Mouse (Mus musculus): ENCODE data around the gene Psme1.

Psme1 gene

DNA sequence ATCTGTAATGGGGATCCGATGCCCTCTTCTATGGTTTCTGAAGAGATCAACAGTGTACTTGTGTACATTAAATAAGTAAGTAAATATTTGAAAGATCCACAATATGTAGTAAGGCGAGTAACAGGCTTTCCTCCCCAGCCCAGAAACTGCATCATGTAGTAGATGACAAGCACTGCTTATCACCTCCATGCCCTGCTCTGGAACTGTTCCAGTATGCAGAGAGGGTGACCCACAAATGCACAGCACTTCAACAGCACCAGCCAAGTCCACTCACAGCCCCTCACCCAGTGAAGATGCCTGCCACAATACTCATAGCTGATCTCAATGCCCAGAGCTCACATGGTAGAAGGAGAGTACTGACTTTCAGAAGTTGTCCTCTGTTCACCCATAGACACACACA lies 7.3 kb upstream of the Psme1 start:
- no peak for DNase-seq (ENCODE audit: low read depth, low spot score)

DNA sequence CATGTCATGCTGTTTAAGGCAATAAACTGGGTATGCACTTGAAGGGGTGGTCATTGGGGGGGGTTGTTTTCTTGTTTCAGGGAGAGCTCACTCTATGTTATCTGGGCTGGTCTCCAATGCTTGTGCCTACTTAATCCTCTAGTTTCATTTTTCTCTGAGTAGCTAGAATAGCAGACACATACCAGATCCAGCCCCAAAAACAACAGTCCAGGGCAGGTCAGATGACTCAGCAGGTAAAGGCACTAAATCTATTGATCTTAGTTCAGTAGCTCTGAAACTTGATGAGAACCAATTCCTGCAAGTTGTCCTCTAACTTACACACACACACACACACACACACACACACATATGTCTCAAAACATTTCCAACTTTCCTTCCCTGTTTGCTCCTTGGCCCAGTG lies 6.2 kb upstream of the Psme1 start:
- DNase-seq (ENCODE audit: low read depth, low spot score): no peak

DNA sequence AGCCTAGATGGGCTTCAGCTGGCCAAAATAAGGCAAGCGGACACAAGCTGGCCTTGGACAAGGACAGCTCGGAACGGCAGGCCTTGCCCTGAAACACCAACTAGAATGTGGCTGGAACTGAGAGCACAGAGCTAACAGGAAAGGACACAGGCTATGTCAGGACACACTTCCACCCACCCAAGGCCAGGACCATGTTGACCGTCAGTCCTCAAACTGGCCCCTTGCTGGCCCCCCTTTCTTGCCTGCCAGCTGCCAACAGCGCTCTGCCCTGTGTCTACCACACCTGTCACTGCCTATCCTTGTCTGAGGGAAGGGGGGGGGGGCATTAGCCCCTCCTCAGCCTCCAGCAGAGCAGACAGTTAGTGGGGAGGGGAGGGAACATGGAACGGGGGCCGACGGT lies 2.6 kb upstream of the Psme1 start, which contains the start of gene Fitm1:
Gene Fitm1, plus strand, starts transcription at position 316 of the 400 bp plus-strand sequence.
- no peak for DNase-seq (ENCODE audit: low read depth, low spot score)

DNA sequence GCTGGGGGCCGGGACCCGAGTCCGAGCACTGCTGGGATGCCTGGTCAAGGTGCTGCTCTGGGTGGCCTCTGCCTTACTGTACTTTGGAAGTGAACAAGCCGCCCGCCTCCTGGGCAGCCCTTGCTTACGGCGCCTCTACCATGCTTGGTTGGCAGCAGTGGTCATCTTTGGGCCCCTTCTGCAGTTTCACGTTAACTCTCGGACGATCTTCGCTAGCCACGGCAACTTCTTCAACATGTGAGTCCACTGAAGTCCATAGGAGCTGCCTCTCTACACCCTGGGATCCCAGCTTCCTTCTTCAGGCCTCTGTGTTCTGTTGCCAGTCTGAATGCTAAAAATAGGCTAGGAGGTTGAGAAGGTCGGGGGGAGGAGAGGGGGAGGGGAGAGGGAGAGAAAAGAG lies 2.2 kb upstream of the Psme1 start:
- no peak for DNase-seq (ENCODE audit: low read depth, low spot score)

DNA sequence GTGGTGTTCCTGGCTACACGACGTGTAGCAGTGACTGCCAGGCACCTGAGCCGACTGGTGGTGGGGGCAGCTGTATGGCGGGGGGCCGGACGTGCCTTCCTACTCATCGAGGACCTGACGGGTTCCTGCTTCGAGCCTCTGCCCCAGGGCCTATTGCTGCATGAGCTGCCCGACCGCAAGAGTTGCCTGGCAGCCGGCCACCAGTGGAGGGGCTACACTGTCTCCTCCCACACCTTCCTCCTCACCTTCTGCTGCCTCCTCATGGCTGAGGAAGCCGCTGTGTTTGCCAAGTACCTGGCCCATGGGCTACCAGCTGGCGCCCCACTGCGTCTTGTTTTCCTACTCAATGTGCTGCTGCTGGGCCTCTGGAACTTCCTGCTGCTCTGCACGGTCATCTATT lies 1.5 kb upstream of the Psme1 start:
- no peak for DNase-seq (ENCODE audit: low read depth, low spot score)

DNA sequence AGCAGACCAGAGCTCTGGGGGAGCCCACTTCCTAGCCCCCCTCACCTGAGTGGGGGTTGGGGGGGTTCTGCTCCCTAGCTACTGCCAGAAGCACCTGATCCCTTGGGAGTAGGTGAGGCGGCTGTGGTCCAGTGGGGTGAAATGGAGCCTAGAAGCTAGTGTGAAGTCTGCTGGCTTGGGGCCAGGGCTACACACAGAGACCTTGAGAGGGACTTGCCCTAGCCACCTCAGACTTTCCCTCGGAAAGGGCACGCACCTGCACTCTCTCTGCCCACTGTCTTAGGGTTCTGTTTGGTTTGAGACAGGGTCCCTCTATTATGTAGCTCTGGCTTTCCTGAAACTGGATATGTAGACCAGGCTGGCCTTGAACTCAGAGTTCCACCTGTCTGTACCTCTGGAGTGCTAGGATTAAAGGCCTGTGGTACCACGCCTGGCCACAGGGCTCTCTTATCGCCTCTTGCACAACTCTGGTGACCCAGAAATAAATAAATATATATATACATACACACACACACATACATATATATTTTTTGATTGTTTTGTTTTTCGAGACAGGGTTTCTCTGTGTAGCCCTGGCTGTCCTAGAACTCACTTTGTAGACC lies 846 bp downstream of the Psme1 start:
- DNase-seq (ENCODE audit: low read depth, low spot score): peak; percentile 82

DNA sequence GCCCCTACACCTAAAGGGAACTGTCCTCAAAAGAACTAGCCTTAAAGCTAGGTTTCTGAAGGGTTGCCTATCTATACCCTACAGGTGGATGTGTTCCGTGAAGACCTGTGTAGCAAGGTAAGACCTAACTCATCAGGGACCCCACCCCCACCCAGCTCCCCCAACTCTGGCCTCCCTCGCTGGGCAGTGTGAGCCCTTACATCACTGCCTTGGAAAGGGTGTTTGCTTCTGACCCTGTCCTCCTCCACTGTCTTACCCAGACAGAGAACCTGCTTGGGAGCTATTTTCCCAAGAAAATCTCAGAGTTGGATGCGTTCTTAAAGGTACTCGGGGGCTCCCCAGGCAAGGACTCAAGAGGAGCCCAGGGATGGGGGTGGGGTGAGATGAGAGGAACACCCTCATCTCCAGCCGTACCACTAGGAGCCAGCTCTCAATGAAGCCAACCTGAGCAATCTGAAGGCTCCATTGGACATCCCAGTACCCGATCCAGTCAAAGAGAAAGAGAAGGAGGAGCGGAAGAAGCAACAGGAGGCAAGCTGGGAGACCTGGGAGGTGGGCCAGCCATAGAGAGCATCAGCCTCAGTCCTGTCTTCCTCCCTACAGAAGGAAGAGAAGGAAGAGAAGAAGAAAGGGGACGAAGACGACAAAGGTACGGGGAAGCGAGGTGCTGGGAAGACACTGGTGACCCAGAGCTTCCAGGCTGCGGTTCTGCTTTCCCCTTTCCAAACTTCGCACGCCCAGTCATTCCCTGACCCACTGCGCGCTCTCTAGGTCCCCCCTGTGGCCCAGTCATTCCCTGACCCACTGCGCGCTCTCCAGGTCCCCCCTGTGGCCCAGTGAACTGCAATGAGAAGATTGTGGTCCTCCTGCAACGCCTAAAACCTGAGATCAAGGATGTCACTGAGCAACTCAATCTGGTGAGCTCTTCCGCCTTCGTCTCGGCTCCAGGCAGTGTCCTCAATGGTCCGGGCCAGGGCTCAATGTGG lies 1.9 kb downstream of the Psme1 start:
- no peak for DNase-seq (ENCODE audit: low read depth, low spot score)

DNA sequence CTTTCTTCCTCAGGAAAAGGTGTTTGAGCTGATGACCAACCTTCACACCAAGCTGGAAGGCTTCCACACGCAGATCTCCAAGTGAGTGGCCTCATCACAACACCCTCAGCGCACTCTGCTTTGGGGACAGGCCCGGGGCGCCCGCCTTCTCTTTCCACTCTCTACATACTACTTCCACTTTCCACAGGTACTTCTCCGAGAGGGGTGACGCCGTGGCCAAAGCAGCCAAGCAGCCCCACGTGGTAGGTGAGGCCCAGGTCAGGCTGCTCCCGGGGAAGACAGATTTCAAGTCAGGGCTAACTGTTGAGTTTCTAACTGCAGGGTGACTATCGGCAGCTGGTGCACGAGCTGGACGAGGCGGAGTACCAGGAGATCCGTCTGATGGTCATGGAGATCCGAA lies 2.8 kb downstream of the Psme1 start:
- DNase-seq (ENCODE audit: low read depth, low spot score): no peak

DNA sequence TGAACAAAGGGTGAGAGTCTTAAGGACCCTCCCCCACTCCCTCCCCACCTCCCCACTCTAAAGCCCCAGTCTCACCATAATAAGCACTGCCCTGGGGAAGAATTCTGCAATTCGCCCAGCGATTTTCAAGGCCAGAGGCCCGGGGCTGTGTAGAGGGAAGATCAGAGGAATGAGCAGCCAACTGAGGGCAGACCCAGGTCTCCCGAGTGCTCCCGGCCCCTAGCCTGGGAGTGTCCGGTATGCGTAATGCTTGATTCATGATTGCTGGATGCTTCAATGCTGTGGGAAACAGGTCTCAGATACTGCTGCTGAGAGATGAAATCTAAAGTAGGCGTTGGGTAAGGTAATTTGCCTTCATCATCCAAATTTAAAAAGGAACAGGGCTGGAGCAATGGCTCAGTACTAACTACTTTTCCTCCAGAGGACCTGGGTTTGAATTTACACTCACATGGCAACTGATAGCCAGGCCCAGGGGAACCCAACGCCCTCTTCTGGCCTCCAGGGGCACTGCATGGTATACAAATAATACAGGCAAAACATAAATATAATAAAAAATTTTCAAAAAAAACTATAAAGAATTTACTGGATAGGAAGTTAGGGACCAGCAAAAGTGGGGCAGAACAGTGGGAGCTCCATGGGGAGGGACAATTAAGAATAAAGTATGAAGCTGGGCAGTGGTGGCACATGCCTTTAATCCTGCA lies 4.2 kb downstream of the Psme1 start:
- DNase-seq (ENCODE audit: low read depth, low spot score): peak; percentile 47

DNA sequence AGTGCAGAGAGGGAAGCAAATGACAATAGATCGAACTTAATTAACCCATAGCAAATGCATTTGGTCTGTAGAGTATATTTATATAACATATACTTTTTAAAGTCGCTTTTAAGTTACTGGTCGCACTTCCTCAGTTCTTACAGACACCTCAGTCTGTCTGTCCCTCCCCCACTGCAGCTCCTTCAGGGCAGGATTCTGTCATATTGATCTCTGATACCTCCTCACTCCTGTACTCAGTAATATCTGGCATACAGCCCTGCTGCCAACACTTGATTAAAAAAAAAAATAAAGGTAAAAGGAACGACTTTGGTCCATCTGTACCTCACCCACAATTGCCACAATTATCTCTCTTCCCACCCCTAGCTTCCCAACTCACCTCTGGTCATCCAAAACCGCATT lies 6.4 kb downstream of the Psme1 start:
- peak; percentile 35 for DNase-seq (ENCODE audit: low read depth, low spot score)

DNA sequence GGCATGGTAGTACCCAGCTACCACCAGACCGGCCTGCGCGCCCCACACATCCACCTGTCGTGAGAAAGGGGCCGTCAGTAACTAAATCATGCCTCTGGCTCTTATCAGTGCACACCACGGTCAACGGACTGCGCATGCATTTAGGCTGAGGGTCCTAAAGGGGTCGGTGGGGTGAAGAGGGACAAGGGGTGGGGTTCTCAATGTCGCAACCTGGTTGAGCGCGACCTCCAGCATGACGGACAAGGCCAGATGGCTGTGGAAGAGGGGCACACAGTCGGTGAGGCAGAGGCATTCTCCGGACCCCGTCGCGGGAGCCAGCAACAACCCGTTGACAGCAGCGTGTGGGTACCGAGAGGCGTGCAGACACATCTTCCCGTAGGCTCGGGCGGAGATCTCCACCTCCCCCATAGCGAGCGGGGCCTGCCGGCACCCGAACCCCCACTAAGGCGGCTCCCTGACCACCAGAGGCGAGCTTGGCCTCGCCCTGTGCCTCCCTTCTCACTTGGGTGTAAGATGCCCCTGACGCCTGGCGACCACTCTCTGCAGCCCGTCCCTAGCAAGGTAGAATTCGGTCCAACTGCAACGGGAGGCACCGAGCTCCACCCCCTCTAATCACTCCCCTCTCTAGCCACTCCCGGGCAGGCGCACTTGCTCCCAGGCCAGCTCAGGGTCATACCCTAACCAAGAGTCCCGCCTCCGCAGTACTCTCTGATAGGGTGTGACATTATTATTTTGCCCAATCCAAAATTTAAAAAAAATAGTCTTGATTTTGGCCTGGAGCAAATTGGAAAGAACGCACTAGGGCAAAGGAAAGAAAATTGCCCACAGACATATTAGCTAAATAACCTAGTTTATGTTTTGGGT lies 7.0 kb downstream of the Psme1 start, which contains the start of gene Emc9:
Gene Emc9, minus strand, starts transcription at position 601 of the 864 bp plus-strand sequence.
- DNase-seq (ENCODE audit: low read depth, low spot score): peak; percentile 91

DNA sequence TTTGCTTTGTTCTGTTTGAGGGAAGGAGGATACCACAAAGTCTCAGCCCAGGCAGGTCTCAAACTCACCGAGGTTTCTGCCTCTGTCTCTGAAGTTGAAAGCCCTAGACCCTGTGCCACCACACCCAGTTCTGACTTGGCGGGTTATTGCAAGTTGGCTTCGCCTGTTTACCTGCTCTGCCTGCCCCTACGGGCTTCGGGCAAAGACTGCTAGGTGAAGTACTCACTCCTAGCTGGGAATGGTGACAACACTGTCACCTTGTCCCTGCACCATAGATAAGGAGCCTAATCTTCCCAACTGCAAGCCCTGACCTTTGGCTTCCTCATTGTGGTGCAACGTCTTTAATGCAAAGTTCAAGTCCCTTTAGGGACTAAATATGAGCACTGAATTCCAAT lies 7.6 kb downstream of the Psme1 start:
- DNase-seq (ENCODE audit: low read depth, low spot score): no peak

DNA sequence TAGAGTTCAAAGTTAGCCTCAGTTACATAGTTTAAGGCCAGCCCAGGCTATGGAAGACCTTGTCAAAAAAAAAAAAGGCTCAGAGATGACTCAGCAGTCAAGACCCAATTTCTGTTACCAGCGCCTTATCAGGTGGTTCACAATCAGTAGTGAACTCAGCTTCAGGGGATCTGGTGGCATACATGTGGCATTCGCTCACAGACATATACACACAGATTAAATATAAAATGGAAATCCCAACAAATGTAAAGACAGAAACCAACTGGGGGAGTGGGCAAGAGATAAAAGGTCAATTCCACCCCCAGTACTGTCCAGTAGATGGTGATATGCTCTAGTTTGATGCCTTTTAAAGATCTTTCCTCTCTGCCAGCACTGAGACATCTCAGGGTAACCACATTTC lies 8.2 kb downstream of the Psme1 start:
- DNase-seq (ENCODE audit: low read depth, low spot score): peak; percentile 33

DNA sequence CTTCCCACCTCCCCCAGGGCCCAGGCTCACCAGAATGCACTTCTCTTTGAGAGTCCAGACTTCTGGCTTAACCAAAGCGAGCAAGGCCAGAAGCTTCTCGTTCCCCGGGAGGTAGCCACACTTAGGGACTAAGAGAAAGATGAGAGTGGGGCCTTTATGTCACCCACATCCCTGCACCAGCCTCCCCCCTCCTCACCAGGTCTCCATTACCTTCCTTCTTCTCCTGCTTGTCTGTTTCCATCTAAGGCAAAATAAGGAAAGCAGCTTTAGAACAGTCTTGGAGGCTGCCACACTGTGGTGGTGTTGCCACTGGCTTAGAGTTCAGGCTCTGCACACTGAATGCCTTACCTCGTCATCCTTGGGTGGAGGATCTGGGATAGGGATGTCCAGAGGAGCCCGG lies 11.3 kb downstream of the Psme1 start:
- no peak for DNase-seq (ENCODE audit: low read depth, low spot score)

DNA sequence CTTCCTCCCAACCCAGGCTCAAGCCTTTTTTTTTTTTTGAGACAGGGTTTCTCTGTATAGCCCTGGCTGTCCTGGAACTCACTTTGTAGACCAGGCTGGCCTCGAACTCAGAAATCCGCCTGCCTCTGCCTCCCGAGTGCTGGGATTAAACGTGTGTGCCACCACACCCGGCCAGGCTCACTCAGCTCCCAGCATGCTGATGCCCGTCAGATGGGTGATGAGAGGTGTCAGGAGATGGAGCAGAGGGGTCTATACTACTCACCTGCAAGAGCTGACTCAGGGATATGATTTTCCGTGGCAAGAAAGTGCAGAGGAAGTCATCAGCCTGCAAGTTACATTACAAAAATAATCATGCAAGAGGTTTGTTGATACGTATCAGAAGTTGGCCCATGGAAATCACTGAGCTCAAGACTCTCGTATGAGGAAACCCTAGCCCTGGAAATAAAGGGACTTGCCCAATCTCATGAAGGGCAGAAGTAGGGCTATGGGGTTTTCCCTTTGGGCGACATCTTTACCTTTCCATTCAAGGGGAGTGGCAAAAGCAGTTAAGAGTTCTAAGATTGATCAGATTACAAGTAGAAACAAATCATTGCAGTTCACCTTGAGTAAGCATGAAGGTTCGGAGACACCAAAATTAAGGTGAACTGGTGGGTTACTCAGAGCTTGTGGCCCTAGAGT lies 12.0 kb downstream of the Psme1 start:
- DNase-seq (ENCODE audit: low read depth, low spot score): peak; percentile 75

DNA sequence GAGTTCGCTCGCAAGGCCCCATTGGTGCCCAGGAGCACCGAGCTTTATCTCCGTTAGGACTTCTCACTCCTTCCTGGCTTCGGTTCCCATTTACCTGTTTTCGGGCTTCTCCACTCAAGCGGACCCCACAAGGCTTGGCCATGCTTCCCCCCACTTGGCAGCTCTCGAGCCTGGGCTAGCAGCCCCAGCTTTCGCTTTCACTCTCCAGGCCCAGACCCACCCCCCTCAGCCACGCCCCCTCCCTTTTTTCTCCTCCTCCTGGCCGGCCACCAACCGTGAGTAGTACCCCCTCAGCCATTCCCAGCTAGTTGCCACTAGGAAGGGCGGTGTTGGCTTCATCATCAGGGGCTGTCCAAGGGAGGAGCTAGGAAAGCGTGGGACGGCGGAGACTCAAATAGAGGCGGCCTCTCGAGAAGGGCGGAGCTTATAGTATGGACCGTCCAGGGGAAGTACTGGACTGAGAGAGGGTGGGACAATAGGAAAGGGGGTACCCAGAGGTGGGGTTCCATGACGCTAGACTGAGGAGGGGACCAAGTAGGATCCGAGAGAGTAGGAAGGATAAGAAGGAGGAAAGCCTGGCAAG lies 12.9 kb downstream of the Psme1 start, which contains the start of gene Psme2:
Gene Psme2, minus strand, starts transcription at position 366 of the 583 bp plus-strand sequence.
- DNase-seq (ENCODE audit: low read depth, low spot score): peak; percentile 95

DNA sequence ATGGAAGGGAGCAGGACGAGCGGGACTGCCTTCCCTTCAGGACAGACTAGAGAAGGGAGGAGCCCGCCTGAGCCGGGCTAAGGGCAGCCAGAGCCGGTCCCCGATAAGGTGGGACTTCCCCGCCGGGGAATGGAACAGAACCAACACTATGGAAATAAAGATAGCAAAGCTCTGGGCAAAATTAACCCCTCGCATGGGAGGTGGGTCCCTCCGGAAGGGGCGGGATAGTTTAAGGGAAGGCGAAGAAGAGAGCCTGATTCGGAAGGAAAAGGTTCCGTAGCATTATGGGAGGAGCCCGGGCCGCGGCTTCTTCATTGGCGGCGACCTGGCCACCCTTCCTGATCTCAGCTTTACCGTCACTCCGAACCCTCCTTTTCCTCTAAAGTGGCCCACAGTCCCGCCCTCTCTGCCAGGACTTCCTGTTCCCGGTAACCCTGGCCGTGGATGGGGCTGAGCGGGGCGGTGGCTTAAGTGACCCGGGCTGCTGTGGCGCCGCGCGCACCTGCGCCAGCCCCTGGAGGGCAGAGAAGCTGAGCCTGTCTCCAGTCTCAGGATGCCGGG lies 13.5 kb downstream of the Psme1 start, which contains the start of gene Rnf31:
Gene Rnf31, plus strand, starts transcription at position 378 of the 561 bp plus-strand sequence.
- DNase-seq (ENCODE audit: low read depth, low spot score): peak; percentile 96

DNA sequence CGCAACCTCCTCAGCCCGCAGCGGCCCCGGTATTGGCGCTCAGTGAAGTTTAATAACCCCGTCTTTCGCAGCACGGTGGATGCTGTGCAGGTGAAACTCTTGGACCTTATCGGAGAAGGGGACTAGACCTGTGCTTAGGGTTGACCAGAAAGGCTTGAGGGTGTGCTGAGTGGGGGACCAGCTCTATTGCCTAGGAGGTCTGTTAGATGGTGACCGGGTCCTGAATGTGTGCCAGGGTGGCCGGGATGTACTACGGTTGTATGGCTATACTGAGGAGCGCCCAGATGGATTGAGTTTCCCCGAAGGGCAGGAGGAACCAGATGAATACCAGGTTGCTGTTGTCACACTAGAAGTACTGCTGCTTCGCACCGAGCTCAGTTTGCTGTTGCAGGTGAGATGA lies 14.3 kb downstream of the Psme1 start:
- DNase-seq (ENCODE audit: low read depth, low spot score): peak; percentile 50

DNA sequence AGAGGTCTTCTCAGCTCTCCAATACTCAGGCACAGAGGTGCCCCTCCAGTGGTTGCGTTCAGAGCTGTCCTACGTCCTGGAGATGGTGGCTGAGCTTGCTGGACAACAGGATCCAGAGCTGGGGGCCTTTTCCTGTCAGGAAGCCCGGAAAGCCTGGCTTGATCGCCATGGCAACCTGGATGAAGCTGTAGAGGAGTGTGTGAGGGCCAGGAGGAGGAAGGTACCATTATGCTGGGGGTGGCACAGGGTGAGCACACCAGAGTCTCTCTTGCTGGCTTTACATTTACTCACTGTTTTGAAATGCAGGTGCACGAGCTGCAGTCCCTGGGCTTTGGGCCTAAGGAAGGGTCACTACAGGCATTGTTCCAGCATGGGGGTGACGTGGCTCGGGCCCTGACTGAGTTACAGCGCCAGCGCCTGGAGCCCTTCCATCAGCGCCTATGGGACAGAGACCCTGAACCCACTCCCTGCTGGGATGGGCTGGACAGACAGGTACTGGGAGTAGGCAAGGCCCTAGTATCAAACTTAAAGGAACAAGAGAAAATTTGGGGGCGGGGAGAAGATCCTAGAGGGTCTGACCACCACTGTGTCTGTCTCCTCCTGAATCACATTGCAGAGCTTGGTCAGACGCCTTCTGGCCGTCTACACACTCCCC lies 18.2 kb downstream of the Psme1 start:
- DNase-seq (ENCODE audit: low read depth, low spot score): no peak
